Mouse (Mus musculus) 3134 (cell line): ENCODE results near the gene Vmac.

Experiments
- DNase-seq: peaks from one replicate; pipeline ENCODE4 v3.0.0-alpha.2; 2011; ENCODE audit warnings: low spot score; ENCODE audit not compliant: insufficient read length; ENCODE audit errors: extremely low read depth

Vmac gene

GRCm38 (mm10) chr17:56740118-56740787 lies 22.4 kb upstream of the Vmac start:
- DNase-seq: no peak

GRCm38 (mm10) chr17:56738221-56738620 lies 20.4 kb upstream of the Vmac start:
- no peak for DNase-seq

- no peak for DNase-seq
Observed at GRCm38 (mm10) chr17:56736534-56736933, 18.7 kb upstream of the Vmac start.

- no peak for DNase-seq
Observed at GRCm38 (mm10) chr17:56729656-56730055, 11.8 kb upstream of the Vmac start.

- DNase-seq: no peak
Observed at GRCm38 (mm10) chr17:56729151-56729550, 11.3 kb upstream of the Vmac start.

GRCm38 (mm10) chr17:56728117-56728516 lies 10.3 kb upstream of the Vmac start:
- no peak for DNase-seq

GRCm38 (mm10) chr17:56727659-56728058 lies 9.8 kb upstream of the Vmac start:
- no peak for DNase-seq

- no peak for DNase-seq
Observed at GRCm38 (mm10) chr17:56727029-56727649, 9.3 kb upstream of the Vmac start.

- no peak for DNase-seq
Observed at GRCm38 (mm10) chr17:56723419-56724161, 5.8 kb upstream of the Vmac start.

GRCm38 (mm10) chr17:56722441-56722840 lies 4.6 kb upstream of the Vmac start:
- DNase-seq: no peak

GRCm38 (mm10) chr17:56716655-56717362 lies 1.0 kb downstream of the Vmac start:
- DNase-seq: peak; percentile 95

- DNase-seq: no peak
Observed at GRCm38 (mm10) chr17:56715914-56716654, 1.7 kb downstream of the Vmac start.

- no peak for DNase-seq
Observed at GRCm38 (mm10) chr17:56715360-56715759, 2.5 kb downstream of the Vmac start.

GRCm38 (mm10) chr17:56709708-56710107 lies 8.1 kb downstream of the Vmac start:
- DNase-seq: no peak

- no peak for DNase-seq
Observed at GRCm38 (mm10) chr17:56708692-56709091, 9.1 kb downstream of the Vmac start.

GRCm38 (mm10) chr17:56706515-56706914 lies 11.3 kb downstream of the Vmac start:
- DNase-seq: no peak

- DNase-seq: no peak
Observed at GRCm38 (mm10) chr17:56703038-56703437, 14.8 kb downstream of the Vmac start.

GRCm38 (mm10) chr17:56700451-56700850 lies 17.4 kb downstream of the Vmac start:
- DNase-seq: no peak

- DNase-seq: no peak
Observed at GRCm38 (mm10) chr17:56693851-56694310, 23.9 kb downstream of the Vmac start.

- no peak for DNase-seq
Observed at GRCm38 (mm10) chr17:56693395-56693794, 24.4 kb downstream of the Vmac start.
